Mouse (Mus musculus) gastrocnemius, postnatal 25 days (tissue): ENCODE results near the gene Zglp1. TPM values are rescaled to one million over a fixed set of nuclear protein-coding genes. Genes with fewer than 3 reads are reported as not detected.
A peak's percentile ranks its signal among the peaks of the same experiment; 100 is the strongest.
"Not testable (repeated sequence)": the region's sequence is repeated elsewhere in the genome, so short reads cannot be mapped to it uniquely, and the experiment has no call there.

ENCODE experiments used
- DNase-seq: peaks from one replicate; pipeline ENCODE4 v3.0.0; 2022
- total RNA-seq, 2 experiments: library from RNA; stranded (reverse); gene quantifications; 1 replicate in 1 of 2; 2 replicates in 1 of 2; pipeline ENCODE4 v1.2.3; 2021

Zglp1 gene
- total RNA-seq, 2 experiments from 2014 or later = not detected

- DNase-seq = no peak
Observed at GRCm38 (mm10) chr9:21072641-21073040, 5.7 kb upstream of the Zglp1 start.

DNA sequence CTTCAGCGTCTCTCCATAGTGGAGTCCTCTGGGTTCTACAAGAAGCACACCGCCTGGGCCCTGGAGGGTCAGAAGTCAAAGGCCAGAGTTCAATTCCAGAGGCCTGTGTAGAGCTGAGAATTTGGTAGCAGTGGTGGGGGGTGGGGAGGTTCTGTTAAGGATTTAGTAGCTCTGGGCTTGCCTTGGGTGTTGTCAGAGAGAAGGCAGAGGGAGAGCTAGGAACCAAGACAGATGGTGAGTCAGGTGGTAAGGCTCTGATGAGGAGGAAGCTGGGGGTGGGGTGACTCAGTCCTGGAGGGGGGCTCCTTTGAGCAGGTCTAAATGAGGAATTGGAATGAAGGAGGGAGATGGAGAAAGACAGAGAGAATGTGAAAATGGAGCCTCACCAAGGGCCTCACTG lies 4.0 kb downstream of the Zglp1 start:
- no peak for DNase-seq

DNA sequence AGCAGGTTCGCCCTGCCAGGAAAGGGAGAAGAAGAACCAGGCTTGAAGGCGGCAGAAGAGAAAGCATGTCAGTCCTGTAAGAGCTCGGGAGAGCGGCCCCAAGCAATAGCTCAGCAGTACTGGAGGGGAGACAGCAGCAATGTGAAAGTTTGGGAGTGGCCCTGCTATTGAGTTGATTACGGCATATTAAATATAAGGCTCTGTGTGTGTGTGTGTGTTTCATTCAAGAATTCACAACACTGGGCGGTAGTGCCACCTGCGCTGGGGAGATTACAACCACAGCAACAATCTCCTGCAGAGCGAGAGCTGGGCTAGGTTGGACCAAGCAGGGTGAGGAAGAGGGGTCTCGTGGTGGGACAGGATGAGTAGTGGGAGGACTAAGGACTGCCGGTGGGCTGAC lies 15.3 kb downstream of the Zglp1 start:
- no peak for DNase-seq

GRCm38 (mm10) chr9:21045235-21045634 lies 21.7 kb downstream of the Zglp1 start:
- DNase-seq = no peak

GRCm38 (mm10) chr9:21044785-21045184 lies 22.1 kb downstream of the Zglp1 start:
- not testable (repeated sequence) for DNase-seq

DNA sequence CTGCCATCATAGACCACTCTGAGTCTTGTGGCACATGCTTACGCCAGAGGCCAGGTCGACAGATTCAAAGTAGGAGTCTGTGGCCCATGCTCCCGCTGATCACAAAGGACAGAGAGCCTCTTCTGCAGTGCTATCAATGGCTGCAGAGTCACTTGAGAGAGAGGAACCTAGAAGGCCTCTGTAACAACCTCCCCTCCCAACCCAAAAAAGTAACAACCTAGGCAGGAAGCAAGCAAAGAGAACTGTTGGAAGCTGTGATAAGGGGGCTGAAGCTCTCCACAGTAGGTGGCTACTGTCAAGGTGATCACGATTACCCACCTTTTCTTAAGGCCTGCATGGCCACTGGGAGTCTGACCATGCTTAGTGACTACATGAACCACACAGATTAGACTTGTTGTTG lies 23.3 kb downstream of the Zglp1 start:
- DNase-seq = no peak

- DNase-seq = no peak
Observed at GRCm38 (mm10) chr9:21041308-21041707, 25.6 kb downstream of the Zglp1 start.

GRCm38 (mm10) chr9:21039779-21040178 lies 27.1 kb downstream of the Zglp1 start:
- no peak for DNase-seq

GRCm38 (mm10) chr9:21037481-21037891 lies 29.4 kb downstream of the Zglp1 start:
- DNase-seq = no peak

- DNase-seq = no peak
Observed at GRCm38 (mm10) chr9:21036666-21037065, 30.2 kb downstream of the Zglp1 start.

DNA sequence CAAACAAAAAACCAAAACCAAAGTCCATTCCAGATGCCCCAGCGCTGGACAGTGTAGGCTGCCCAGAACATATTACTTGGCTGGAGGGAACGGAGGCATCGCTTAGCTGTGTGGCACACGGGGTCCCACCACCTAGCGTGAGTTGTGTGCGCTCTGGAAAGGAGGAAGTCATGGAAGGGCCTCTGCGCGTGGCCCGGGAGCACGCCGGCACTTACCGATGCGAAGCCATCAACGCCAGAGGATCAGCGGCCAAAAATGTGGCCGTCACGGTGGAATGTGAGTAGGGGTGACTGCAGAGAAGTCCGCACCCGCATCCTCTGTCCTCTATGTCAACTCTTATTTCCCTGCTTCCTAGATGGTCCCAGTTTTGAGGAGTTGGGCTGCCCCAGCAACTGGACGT lies 30.7 kb downstream of the Zglp1 start:
- no peak for DNase-seq

DNA sequence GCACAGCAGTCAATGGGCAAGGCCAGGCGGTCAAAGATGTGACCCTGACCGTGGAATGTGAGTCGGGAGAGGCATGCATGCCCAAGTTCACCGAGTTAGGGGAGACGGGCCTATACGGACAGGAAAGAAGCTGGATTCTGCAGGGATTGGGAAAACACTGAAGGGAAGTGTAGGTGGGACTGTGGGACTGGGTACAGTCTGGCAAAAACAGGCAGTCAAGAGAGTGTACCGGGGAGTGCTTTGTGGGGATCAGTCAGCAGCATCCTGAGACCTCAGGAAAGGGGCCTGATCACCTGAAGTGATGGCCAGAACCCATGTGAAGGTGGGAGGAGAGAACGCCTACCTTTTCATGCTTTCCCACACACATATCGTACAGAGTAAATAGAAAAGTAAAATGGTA lies 31.3 kb downstream of the Zglp1 start:
- DNase-seq = no peak

DNA sequence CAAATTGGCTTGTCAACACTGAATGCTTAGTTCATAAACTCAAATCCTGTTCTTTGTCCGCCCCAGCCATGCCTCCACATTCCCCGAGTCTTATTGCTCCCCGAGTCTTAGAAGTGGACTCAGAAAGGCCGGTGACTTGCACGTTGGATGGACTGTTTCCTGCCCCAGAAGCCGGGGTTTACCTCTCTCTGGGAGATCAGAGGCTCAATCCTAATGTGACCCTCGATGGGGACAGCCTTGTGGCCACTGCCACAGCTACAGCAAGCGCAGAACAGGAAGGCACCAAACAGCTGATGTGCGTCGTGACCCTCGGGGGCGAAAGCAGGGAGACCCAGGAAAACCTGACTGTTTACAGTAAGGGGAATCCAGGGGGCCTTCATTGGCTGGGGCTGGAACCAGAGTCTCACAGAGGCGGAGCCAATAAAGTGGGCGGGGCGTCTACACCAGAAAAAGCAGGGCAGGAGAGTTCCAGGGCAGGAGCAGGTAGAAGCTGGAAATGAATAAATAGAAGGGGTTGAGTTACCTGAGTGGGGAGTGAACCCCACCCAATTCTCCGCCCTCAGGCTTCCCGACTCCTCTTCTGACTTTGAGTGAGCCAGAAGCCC lies 32.3 kb downstream of the Zglp1 start:
- DNase-seq = no peak

DNA sequence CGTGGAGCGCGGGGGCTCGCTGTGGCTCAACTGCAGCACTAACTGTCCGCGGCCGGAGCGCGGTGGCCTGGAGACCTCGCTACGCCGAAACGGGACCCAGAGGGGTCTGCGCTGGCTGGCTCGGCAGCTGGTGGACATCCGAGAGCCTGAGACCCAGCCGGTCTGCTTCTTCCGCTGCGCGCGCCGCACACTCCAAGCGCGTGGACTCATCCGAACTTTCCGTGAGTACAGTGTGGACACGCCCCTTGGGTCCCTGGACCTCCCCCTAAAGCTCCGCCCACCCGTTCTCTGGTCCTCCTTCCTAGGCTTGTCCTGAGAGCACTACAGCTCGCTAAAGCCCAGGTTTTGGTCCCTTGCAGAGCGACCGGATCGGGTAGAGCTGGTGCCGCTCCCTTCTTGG lies 33.8 kb downstream of the Zglp1 start:
- DNase-seq = peak; percentile 79

GRCm38 (mm10) chr9:21032491-21032890 lies 34.4 kb downstream of the Zglp1 start:
- DNase-seq = no peak

GRCm38 (mm10) chr9:21031896-21032351 lies 35.0 kb downstream of the Zglp1 start, which contains the start of gene Icam5:
Icam5 (plus strand) TSS chr9:21032073.
- DNase-seq = no peak

DNA sequence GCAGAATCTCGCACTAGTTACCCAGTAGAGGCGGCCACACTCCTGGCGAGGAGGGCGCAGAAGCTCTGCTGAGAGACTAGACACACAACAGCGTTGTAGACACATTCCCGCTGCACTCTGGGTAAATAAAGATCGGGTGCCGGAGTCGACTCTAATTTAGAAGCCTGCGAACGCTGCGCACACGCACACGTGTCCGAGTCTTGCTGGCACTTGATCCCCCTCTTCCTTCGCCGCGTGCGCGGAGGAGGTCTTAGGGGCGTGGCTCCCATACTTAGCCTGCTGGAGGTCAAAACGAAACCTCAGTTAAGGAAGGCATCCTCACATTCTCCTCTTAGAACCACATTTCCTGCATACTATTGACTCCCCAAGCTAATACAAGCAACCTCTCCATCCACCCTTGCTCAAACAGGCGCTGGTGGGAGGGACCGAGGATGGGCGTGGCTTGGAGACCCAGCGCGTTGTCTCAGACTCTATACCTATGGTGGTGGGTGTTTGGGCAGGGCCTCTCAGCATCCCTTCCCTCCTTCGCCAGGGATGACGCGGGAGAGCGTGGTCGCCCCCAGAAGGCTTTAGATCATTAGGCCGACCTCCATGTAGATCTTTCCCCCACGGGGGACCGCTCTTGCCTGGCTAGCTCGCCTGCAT lies 35.5 kb downstream of the Zglp1 start:
- DNase-seq = peak; percentile 60

- DNase-seq = peak; percentile 87
Observed at GRCm38 (mm10) chr9:21030781-21031250, 36.1 kb downstream of the Zglp1 start.

GRCm38 (mm10) chr9:21030055-21030600 lies 36.8 kb downstream of the Zglp1 start:
- DNase-seq = no peak

GRCm38 (mm10) chr9:21029291-21030054 lies 37.4 kb downstream of the Zglp1 start, which contains the start of gene Icam4:
Icam4 (plus strand) TSS chr9:21029373.
- peak; percentile 73 for DNase-seq

DNA sequence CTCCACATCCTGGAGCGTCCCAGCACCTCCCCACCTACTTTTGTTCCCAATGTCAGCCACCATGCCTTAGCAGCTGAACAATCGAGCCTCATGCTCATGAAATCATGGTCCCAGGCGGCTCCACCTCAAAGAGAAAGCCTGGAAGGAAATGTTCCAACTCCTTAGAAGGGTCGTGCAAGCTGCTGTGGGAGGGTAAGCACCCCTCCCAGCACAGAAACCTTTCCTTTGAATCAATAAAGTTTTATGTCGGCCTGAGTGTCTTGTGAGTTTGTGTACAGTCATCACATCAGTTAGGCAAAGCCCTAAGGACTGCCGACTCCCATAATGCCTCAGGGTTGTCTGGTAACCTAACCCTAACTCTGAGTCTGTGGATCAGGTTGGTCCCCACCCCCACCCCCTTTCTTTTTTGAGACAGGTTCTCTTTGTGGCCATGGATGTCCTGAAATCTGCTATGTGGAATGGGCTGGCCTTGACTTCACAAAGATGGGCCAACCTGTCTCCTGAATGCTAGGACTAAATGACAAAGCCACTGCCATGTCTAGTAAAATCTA lies 38.3 kb downstream of the Zglp1 start:
- no peak for DNase-seq

- DNase-seq = no peak
Observed at GRCm38 (mm10) chr9:21027774-21028290, 39.1 kb downstream of the Zglp1 start.
